Mouse (Mus musculus) midbrain, embryonic 10.5 days (tissue): ENCODE results near the gene Tfap2e. TPM values are rescaled to one million over a fixed set of nuclear protein-coding genes. Genes with fewer than 3 reads are reported as not detected.

Experiments used
- DNase-seq: peaks from one replicate; pipeline ENCODE4 v3.0.0-alpha.2; 2017; ENCODE audit warnings: low spot score
- H3K27ac ChIP-seq: fragments of 300-500 bp; sonication (generic); replicated peaks from 2 replicates; pipeline ENCODE4 v1.5.1; 2016; ENCODE audit warnings: mild to moderate bottlenecking
- H3K27me3 ChIP-seq: fragments of 300-500 bp; sonication (generic); 2 replicates; pipeline ENCODE4 v1.6.1; 2016; ENCODE audit warnings: low read depth, mild to moderate bottlenecking; ENCODE audit not compliant: poor library complexity, severe bottlenecking
- H3K36me3 ChIP-seq: fragments of 300-500 bp; sonication (generic); 2 replicates; pipeline ENCODE4 v1.6.1; 2016; ENCODE audit warnings: mild to moderate bottlenecking, moderate library complexity
- H3K4me1 ChIP-seq: fragments of 300-500 bp; sonication (generic); 2 replicates; pipeline ENCODE4 v1.6.1; 2016
- H3K4me3 ChIP-seq: fragments of 300-500 bp; sonication (generic); 2 replicates; pipeline ENCODE4 v1.5.1; 2016; ENCODE audit warnings: mild to moderate bottlenecking, moderate library complexity
- H3K9me3 ChIP-seq: fragments of 300-500 bp; sonication (generic); replicated peaks from 2 replicates; pipeline ENCODE4 v1.6.1; 2016; ENCODE audit warnings: mild to moderate bottlenecking
- WGBS: fragments of 180-500 bp; shearing (Covaris S2); methylation state at CpG from one replicate; pipeline ENCODE4 v1.1.7; 2016; 5-methylcytosine and 5-hydroxymethylcytosine counted together
- polyA plus RNA-seq: library from polyadenylated mRNA; unstranded; fragments of >200 nt; fragmentation: Nextera tagmentation; extraction: Ambion mirVana; gene quantifications from 2 replicates; pipeline ENCODE4 v1.2.1, GENCODE M21; 2016

The Tfap2e gene
- polyA plus RNA-seq, 1 experiment from 2014 or later: 0.25 TPM

- Histone ChIP-seq H3K4me3 (no peak overlapping the region), H3K36me3 (peaks cover 65% of the 10 kb centered on the region), H3K27ac (no peak overlapping the region), H3K27me3 (peaks cover 32% of the 10 kb centered on the region), H3K4me1 (peaks cover 57% of the 10 kb centered on the region), H3K9me3 (no peaks in the 10 kb centered on the region)
- 91% methylated on average over 11 of the region's 11 CpGs for WGBS
- DNase-seq: no peak
Measured at GRCm38 (mm10) chr4:126749553-126749952, 13.5 kb upstream of the Tfap2e start.

- H3K36me3 ChIP-seq: peaks cover 70% of the 10 kb centered on the region
- H3K9me3 ChIP-seq: no peaks in the 10 kb centered on the region
- WGBS: 96% methylated on average over 8 of the region's 8 CpGs
- H3K27ac ChIP-seq: no peak overlapping the region
- H3K4me3 ChIP-seq: no peak overlapping the region
- H3K27me3 ChIP-seq: peaks cover 44% of the 10 kb centered on the region
- peaks cover 59% of the 10 kb centered on the region for H3K4me1 ChIP-seq
- no peak for DNase-seq
Measured at GRCm38 (mm10) chr4:126748381-126748780, 12.3 kb upstream of the Tfap2e start.

GRCm38 (mm10) chr4:126746194-126746840, 10.3 kb upstream of the Tfap2e start:
- DNase-seq: no peak
- WGBS: 88% methylated on average over 10 of the region's 10 CpGs

GRCm38 (mm10) chr4:126745506-126746193, 9.6 kb upstream of the Tfap2e start:
- Histone ChIP-seq H3K36me3 (peaks cover 66% of the 10 kb centered on the region), H3K4me3 (no peak overlapping the region)

More at GRCm38 (mm10) chr4:126746194-126746840, 10.3 kb upstream of the Tfap2e start:
- Histone ChIP-seq H3K9me3 (no peaks in the 10 kb centered on the region), H3K36me3 (peaks cover 70% of the 10 kb centered on the region), H3K4me3 (no peak overlapping the region), H3K27me3 (peaks cover 57% of the 10 kb centered on the region), H3K4me1 (peaks cover 50% of the 10 kb centered on the region), H3K27ac (no peak overlapping the region)

GRCm38 (mm10) chr4:126744831-126745230, 8.8 kb upstream of the Tfap2e start:
- Histone ChIP-seq H3K36me3 (peaks cover 58% of the 10 kb centered on the region), H3K27ac (no peak overlapping the region), H3K4me3 (no peak overlapping the region), H3K4me1 (peaks cover 42% of the 10 kb centered on the region), H3K9me3 (no peaks in the 10 kb centered on the region), H3K27me3 (peaks cover 65% of the 10 kb centered on the region)
- WGBS: 90% methylated on average over 14 of the region's 14 CpGs
- DNase-seq: no peak

More at GRCm38 (mm10) chr4:126745506-126746193, 9.6 kb upstream of the Tfap2e start:
- WGBS: 43% methylated on average over 13 of the region's 13 CpGs
- Histone ChIP-seq H3K27ac (no peak overlapping the region), H3K4me1 (peaks cover 43% of the 10 kb centered on the region), H3K9me3 (no peaks in the 10 kb centered on the region), H3K27me3 (peaks cover 58% of the 10 kb centered on the region)
- DNase-seq: peak; percentile 47

GRCm38 (mm10) chr4:126743713-126744112, 7.7 kb upstream of the Tfap2e start:
- H3K27me3 ChIP-seq: peaks cover 76% of the 10 kb centered on the region

GRCm38 (mm10) chr4:126742976-126743375, 6.9 kb upstream of the Tfap2e start:
- no peaks in the 10 kb centered on the region for H3K9me3 ChIP-seq
- peaks cover 39% of the 10 kb centered on the region for H3K36me3 ChIP-seq
- H3K27ac ChIP-seq: no peak overlapping the region
- H3K4me1 ChIP-seq: peaks cover 29% of the 10 kb centered on the region
- DNase-seq: no peak
- peaks cover 83% of the 10 kb centered on the region for H3K27me3 ChIP-seq
- WGBS: 59% methylated on average over 2 of the region's 2 CpGs
- no peak overlapping the region for H3K4me3 ChIP-seq

More at GRCm38 (mm10) chr4:126743713-126744112, 7.7 kb upstream of the Tfap2e start:
- Histone ChIP-seq H3K9me3 (no peaks in the 10 kb centered on the region), H3K27ac (no peak overlapping the region), H3K36me3 (peaks cover 47% of the 10 kb centered on the region), H3K4me3 (no peak overlapping the region), H3K4me1 (peaks cover 34% of the 10 kb centered on the region)
- 3% methylated on average over 11 of the region's 11 CpGs for WGBS
- peak; percentile 45 for DNase-seq

- peaks cover 25% of the 10 kb centered on the region for H3K36me3 ChIP-seq
- peaks cover 29% of the 10 kb centered on the region for H3K4me1 ChIP-seq
Measured at GRCm38 (mm10) chr4:126741448-126741847, 5.4 kb upstream of the Tfap2e start.

GRCm38 (mm10) chr4:126739966-126740676, 4.1 kb upstream of the Tfap2e start:
- WGBS: 16% methylated on average over 10 of the region's 10 CpGs
- Histone ChIP-seq H3K4me1 (peaks cover 43% of the 10 kb centered on the region), H3K36me3 (peaks cover 11% of the 10 kb centered on the region)

More at GRCm38 (mm10) chr4:126741448-126741847, 5.4 kb upstream of the Tfap2e start:
- WGBS: 5% methylated on average over 12 of the region's 12 CpGs
- Histone ChIP-seq H3K27me3 (peaks cover 96% of the 10 kb centered on the region), H3K9me3 (no peaks in the 10 kb centered on the region), H3K27ac (no peak overlapping the region), H3K4me3 (no peak overlapping the region)
- DNase-seq: peak; percentile 85

GRCm38 (mm10) chr4:126735382-126736000, 549 bp downstream of the Tfap2e start:
- WGBS: 3% methylated on average over 60 of the region's 62 CpGs
- DNase-seq: peak; percentile 61
- peaks cover 39% of the 10 kb centered on the region for H3K4me1 ChIP-seq
- peak overlapping the region; percentile 52 for H3K27ac ChIP-seq
- peaks cover 100% of the 10 kb centered on the region for H3K27me3 ChIP-seq
- peak overlapping the region; percentile 45 for H3K4me3 ChIP-seq
- H3K9me3 ChIP-seq: no peaks in the 10 kb centered on the region
- H3K36me3 ChIP-seq: no peaks in the 10 kb centered on the region

More at GRCm38 (mm10) chr4:126739966-126740676, 4.1 kb upstream of the Tfap2e start:
- DNase-seq: peak; percentile 58
- Histone ChIP-seq H3K27ac (no peak overlapping the region), H3K9me3 (no peaks in the 10 kb centered on the region), H3K27me3 (peaks cover 96% of the 10 kb centered on the region), H3K4me3 (no peak overlapping the region)

GRCm38 (mm10) chr4:126734700-126735381, 1.2 kb downstream of the Tfap2e start:
- 3% methylated on average over 51 of the region's 51 CpGs for WGBS
- Histone ChIP-seq H3K9me3 (no peaks in the 10 kb centered on the region), H3K4me3 (peak overlapping the region; percentile 45), H3K27ac (peak overlapping the region; percentile 52), H3K36me3 (no peaks in the 10 kb centered on the region), H3K27me3 (peaks cover 100% of the 10 kb centered on the region), H3K4me1 (peaks cover 33% of the 10 kb centered on the region)
- DNase-seq: peak; percentile 47
